Mouse (Mus musculus): ENCODE data around the gene Met.

- TF ChIP-seq CTCF (IDR thresholded peaks at IDR 0.05; ENCODE audit: extremely low read depth, insufficient read depth, insufficient read length, insufficient replicate concordance) (no peak), POLR2A (IDR thresholded peaks at IDR 0.05; ENCODE audit: low read depth, low read length) (no peak)
Measured at GRCm38 (mm10) chr6:17506831-17507230, 43.2 kb downstream of the Met start.
